Mouse (Mus musculus) B cell, adult 2 months (primary cell): ENCODE measurements at regions not wholly inside any gene's neighbourhood (a gene's known extent, or its start where the extent isn't known, plus 50 kb on each side); places are given as distances from the start of the nearest gene placed in this dataset.

Source experiments
- DNase-seq, 2 experiments: peaks; one replicate each; pipeline ENCODE4 v3.0.0; 2022

GRCm38 (mm10) chr9:120677216-120677615 lies 106.0 kb downstream of the Rpl14 start:
- DNase-seq: no peak

GRCm38 (mm10) chr9:120679822-120680426 lies 108.7 kb downstream of the Rpl14 start:
- DNase-seq: no peak

- DNase-seq: no peak
Measured at GRCm38 (mm10) chr9:120681404-120681803, 110.2 kb downstream of the Rpl14 start.

GRCm38 (mm10) chr9:120685961-120686360 lies 114.7 kb downstream of the Rpl14 start:
- DNase-seq: no peak

GRCm38 (mm10) chr9:120689025-120689424 lies 117.8 kb downstream of the Rpl14 start:
- no peak for DNase-seq

GRCm38 (mm10) chr9:120690510-120690909 lies 119.3 kb downstream of the Rpl14 start:
- no peak for DNase-seq

GRCm38 (mm10) chr9:120690961-120691941 lies 120.0 kb downstream of the Rpl14 start:
- peak; percentile 2 for DNase-seq

- no peak for DNase-seq
Measured at GRCm38 (mm10) chr9:120691971-120692401, 120.7 kb downstream of the Rpl14 start.

- DNase-seq: no peak
Measured at GRCm38 (mm10) chr9:120694457-120694856, 123.2 kb downstream of the Rpl14 start.

- no peak for DNase-seq
Measured at GRCm38 (mm10) chr9:120695966-120696365, 124.7 kb downstream of the Rpl14 start.

- no peak for DNase-seq
Measured at GRCm38 (mm10) chr9:120697749-120698148, 126.5 kb downstream of the Rpl14 start.

GRCm38 (mm10) chr9:120699781-120700180 lies 128.5 kb downstream of the Rpl14 start:
- DNase-seq: no peak

- DNase-seq: no peak
Measured at GRCm38 (mm10) chr9:120702836-120703235, 131.6 kb downstream of the Rpl14 start.

GRCm38 (mm10) chr9:120703291-120703930 lies 132.2 kb downstream of the Rpl14 start:
- no peak for DNase-seq

- DNase-seq: no peak
Measured at GRCm38 (mm10) chr9:120706562-120707198, 135.4 kb downstream of the Rpl14 start.

- no peak for DNase-seq
Measured at GRCm38 (mm10) chr9:120708507-120708906, 137.3 kb downstream of the Rpl14 start.

GRCm38 (mm10) chr9:120709146-120709655 lies 138.0 kb downstream of the Rpl14 start:
- DNase-seq: no peak

GRCm38 (mm10) chr9:120712987-120713386 lies 141.7 kb downstream of the Rpl14 start:
- DNase-seq: no peak

- DNase-seq: no peak
Measured at GRCm38 (mm10) chr9:120715665-120716121, 144.4 kb downstream of the Rpl14 start.

- no peak for DNase-seq
Measured at GRCm38 (mm10) chr9:120718812-120719211, 147.6 kb downstream of the Rpl14 start.

GRCm38 (mm10) chr9:120721451-120722123 lies 150.3 kb downstream of the Rpl14 start:
- DNase-seq: no peak

GRCm38 (mm10) chr9:120723026-120723425 lies 151.8 kb downstream of the Rpl14 start:
- DNase-seq: no peak
